Mouse (Mus musculus): Measurements from ENCODE around the gene Ell2. TPM values are rescaled to one million over a fixed set of nuclear protein-coding genes. Genes with fewer than 3 reads are reported as not detected.
"Not testable (repeated sequence)": the region's sequence is repeated elsewhere in the genome, so short reads cannot be mapped to it uniquely, and the experiment has no call there.

The Ell2 gene
- 1 to 10 TPM; 3.4 to 3.5 TPM for polyA plus RNA-seq (2017; shearing (Covaris generic))

DNA sequence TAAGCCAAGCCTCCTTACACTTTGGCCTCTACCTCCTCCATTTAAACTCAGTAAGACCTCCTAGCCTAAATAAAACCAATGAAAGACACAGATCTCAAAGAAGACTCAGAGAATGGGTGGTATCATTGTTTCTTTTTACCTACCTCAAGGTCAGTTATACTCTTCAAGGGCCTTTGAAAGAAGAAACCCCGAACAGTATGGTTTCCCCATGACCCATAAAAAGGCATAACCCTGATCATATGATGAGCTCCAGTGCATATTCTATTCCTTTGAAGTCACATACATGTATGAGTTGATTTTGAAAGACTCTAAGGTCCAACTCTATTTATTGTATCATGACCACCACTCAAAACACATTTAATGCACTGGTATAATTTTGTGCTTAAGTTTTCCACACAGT lies at the start of gene Ell2:
Gene Ell2 (plus strand): TSS at position 301 of the 400 bp plus-strand sequence.
- ATAC-seq = no peak

DNA sequence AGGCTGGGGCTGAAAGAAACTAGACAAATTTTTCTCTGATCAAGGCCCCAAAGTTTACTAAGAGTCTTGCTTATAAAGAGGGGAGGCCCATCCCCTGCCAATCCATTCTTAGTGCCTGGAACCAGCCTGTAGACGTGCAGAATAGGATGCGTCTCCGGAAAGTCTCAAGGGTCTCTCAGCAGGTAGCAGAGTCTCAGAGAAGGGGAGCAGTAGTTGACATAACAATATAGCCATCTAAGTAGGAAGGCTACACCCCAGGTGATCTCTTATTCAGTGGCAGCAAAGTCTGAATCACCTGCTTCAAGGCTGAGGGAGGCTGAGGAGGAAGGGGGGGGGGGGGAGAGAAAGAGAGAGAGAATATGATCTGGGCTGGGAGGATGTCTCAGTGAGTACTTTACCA lies 21.1 kb upstream of the Ell2 start:
- ATAC-seq = no peak

DNA sequence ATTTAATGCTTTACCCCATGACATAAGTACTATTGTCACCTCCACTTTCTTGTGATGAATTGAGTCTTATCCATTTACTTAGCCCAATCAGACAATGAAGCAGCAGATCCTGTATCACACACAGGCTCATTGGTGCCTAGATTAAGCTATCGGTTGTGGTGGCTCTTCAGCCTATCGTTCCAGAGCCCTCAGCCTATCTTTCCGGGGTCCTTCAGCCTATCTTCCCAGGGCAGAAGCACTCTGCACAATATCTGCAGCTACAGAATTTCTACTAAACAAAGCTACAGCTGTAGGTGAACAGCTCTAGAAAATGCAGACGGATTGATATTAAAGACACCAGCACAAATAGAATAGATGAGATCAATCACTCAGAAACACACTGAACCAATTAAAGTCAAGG lies 19.6 kb upstream of the Ell2 start:
- no peak for ATAC-seq

DNA sequence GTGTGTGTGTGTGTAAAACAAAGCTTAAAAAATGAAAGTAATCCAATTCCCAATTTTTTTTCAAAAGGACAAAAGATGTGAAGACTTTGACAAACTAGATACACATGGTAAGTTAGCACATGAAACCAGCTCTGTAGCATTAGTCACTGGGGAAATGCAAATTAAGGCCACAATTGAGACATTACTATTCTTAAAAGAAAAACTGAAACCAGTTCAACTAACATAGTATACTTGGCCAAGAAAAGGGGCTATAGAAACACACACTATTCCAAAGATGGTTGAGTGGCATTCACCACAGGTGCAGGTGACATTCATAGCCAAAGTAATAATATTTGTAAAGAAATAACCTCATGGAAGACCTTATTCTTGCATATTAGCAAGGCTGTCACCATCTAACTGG lies 14.9 kb upstream of the Ell2 start:
- no peak for ATAC-seq

DNA sequence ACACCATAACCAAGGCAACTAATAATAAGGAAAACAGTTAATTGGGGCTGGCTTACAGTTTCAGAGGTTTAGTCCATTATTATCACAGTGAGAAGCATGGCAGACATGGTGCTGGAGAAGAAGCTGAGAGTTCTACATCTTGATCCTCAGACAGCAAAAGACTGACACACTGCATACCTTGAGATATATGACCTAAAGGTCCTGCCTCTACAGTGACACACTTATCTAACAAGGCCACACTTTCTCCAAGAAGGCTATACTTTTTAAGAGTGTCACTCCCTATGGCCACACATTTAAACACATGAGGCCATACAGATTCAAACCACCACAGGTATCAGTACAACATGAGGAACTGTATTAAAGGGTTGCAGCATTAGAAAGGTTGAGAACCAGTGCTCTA lies 13.5 kb upstream of the Ell2 start:
- ATAC-seq = no peak

DNA sequence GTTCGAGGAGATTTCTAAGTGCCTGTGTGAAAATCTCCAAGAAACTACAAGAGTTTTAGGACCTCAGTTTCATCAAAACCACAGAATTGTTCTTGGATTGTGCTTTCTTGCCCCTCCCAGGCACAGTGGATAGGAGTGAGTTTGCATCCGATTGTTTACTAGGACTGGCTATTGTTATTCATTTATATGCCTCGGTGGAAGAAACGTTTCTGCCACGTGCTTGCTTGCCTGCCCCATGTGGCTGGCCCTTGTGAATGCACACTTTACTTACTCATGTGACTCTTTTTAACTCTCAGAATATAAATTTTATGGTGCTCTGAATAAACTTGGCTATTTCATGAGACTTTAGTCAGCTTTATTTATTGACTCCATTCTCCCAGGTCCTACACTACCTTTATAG lies 3.7 kb upstream of the Ell2 start:
- no peak for ATAC-seq

DNA sequence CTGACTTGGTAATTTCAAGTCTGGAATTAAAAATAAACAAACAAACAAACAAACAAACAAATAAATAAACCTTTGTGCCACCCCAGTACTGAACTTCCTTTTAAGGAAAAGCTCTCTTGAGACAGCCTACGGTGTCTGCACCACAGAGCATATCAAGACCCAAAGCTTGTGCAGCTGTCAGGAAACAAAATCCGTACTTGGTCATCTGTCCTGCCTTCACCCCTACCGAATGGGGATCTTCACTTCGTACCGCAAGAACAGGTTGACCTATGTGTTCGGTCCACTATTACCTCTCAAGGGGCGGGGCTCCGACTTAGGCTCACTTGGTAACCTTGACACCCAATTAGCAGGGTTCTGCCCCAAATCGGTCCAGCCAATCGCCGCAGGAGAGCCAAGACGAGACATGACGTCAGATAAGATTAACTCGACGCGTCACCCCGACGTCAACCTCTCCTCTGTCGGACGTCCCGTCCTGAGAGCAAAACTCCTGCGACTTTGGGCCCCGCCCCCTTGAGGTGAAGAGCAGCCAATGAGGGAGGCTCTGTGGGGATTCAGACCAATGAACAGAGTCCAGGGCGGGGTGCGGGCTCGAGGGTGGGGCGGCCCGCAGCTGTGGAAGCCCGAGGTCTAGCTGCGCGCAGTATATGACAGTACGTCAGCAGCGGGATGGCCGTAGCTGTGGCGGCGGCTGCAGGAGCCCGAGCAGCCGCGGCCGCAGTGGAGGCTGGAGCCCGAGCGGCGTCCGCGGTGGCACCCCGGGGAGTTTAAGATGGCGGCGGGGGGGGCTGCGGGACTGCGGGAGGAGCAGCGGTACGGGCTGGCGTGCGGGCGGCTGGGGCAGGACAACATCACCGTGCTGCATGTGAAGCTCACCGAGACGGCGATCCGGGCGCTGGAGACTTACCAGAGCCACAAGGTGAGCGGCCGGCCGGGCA lies 592 bp downstream of the Ell2 start:
- ATAC-seq = peak; percentile 91

DNA sequence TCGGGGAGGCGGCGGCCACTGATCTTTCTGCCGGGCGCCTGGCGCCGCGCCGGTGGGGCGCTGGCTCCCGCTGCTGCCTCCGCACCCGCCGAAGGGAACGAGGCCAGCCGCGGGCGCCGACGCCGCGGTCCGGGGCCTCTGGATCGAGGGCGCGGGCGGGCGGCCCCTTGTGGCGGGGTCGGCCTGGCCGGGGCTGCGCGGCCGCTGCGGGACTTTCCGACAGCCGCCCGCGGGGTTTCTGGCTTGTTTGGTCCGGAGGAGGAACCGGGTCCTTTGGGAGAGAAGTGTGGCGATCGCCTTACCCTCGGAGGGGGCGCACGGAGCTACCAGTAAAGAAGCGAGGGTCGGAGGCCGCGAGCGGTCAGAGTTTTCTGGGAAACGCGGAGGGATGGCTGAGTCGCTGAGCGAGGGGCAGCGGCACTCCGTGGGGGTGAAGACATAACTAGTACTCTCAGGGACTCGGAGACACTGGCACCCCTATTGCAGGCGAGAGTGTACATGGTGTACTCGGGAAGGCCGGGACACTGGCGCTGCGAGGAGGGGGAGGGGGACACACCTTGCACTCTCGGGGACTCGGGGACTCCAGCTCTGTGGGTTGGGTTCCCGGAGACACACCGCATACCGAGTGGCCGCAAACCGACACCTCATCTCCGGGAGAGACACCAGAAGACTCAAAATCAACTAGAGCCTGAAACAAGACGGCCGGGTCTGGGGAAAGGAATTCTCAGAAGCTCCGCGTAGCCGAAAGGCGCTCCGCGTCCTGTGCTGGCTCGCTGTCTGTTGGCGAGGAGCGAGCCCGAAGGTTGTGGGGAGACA lies 1.5 kb downstream of the Ell2 start:
- ATAC-seq = peak; percentile 16

DNA sequence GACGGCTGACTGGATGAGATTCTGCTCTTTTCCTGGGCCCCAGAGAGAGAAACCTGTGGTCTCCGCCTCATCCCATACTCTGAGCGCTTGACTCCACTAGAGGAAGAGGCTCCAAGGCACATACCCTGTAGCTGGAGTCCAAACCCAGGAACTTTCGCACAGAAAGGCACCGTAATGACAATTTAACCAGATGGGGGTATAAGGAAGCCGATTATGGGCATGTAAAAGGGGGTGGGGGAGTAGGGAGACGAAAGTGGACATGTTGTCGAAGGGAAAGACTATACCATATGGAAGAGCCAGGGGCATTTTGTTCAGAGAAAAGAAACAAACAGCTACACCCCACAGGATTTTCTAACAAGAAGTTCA lies 2.1 kb downstream of the Ell2 start:
- no peak for ATAC-seq

DNA sequence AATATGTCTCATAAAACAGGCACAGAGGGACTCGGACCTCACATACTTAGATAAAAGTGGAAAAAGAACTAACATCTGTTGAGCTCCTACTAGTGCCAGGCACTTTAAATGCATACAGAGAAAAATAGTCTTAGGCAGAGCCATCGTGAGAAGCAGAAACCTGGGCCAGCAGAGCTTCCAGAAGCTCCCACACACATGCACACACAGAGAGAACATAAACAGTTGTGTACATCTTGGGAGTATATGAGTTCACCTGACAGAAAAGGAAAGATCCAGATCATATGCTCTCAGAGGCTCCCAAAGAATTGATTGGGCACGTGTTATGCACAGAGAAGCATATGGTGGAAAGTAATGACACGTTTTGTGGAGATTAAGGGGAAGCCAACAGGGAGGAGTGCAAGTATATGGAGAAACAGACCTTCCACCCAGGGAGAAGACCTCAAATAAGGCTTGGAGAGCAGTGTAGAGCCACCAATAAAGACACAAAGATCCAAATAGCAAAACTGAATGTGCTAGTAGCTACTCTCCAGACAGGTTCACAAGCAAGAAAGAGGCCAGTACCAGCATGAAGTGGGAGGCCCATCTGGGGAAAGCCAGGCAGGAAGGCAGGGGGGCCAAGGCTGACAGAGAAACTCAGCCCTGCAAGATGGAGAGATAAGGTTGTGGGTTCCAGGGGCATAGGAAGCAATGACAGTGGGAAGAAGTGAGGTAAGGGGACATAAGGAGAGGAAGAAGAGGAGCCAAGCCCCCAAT lies 2.6 kb downstream of the Ell2 start:
- ATAC-seq = no peak

DNA sequence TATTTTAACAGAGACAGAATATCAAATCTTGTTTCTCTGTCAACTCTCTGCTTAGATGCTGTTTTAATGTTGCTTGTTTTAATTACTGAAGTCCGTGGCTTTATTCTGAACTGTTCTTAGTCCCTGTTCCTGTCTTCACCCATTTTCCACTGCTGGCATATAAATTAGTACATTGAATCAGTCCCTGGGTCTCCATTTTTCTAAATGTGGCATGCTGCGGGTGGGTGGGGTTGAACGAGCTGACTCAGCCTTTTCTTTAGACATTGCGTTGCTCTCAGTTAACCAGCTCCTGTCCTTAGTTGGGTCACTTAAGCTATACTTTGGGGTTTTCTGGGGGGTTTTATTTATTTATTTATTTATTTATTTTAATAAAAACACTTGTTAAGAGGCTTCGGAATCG lies 3.6 kb downstream of the Ell2 start:
- no peak for ATAC-seq

DNA sequence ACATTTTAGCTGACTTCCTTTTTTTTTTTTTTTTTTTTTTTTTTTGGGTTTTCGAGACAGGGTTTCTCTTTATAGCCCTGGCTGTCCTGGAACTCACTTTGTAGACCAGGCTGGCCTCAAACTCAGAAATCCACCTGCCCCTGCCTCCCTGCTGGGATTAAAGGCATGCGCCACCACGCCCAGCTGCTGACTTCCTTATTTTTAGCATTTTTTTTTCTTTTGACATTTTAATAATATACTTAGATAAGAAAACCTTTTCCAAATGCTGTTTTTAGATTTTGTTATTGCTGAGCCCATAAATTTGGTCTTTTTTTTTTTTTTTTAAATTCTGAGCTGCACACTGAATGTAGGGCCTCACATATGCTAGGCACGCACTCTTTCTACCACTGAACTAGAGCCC lies 5.0 kb downstream of the Ell2 start:
- ATAC-seq = not testable (repeated sequence)

DNA sequence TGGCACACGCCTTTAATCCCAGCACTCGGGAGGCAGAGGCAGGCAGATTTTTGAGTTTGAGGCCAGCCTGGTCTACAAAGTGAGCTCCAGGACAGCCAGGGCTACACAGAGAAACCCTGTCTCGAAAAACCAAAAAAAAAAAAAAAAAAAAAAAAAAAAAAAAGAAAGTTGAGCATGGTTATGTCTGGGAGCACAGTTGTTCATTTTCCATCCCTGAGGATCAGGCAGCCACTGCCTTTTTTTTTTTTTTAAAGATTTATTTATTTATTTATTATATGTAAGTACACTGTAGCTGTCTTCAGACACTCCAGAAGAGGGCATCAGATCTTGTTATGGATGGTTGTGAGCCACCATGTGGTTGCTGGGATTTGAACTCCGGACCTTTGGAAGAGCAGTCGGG lies 6.0 kb downstream of the Ell2 start:
- ATAC-seq = not testable (repeated sequence)

DNA sequence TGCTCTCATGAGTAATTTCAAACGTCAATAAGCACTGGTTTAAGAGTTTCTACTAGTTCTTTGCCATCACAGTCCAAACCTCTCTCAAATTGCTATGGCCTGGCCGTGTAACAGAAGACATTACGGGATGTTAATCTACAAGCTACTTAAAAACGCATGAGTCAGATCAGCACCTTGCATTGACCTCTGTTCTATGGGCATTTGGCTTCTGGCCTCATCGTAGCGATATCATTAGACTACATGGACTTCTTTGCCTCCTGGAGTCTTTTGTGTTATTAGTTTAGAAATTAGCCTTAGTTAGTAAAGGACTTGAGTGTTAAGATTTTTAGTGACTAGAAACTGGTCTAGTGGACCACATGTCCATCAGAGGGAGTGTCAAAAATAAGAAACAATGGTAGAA lies 7.8 kb downstream of the Ell2 start:
- ATAC-seq = no peak

DNA sequence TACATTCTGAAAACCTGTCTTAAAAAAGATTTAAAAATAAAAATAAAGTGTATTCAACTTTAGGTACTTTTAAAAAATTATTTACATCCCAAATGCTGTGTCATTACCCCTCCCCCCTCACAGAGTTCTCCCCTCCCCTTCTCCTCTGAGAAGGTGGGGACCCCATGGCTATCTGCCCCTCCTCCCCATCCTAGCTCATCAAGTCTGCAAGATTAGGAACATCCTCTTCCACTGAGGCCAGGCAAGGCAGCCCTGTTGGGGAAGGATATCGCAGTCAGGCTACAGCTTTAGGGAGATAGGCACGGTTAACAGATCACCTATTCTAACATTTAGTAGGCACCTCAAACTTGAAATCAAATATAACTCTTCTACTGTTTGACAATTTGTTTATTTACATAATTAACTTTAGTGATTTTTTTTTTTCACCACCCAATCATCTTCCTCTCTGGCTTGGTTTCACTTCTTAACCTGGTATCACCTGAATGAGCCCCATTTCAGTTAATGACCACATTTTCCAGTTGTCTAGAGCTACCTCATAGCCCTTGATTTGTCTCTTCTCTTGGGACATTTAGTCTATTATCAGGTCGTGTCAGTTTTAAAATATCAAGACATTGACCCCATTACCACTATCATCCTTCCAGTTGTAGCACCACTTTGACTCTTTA lies 11.2 kb downstream of the Ell2 start:
- ATAC-seq = no peak

DNA sequence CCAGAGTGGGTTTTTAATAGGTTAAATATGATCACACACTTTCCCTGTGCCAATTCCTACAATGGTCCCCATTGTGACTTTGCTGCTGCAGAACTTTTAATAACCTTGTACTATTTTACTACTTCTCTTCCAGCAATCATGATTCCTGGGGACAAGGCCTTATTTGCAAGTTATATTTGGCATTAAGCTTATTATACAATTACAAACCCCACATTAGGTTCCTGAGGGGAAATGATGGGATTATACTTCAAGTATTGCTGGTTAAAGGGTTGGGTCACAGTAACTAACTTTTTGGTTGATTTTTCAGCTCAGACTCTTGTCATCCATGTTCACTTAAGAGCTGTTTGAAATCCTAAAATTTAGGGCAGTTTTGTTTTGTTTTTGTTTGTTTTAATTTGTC lies 11.8 kb downstream of the Ell2 start:
- no peak for ATAC-seq

DNA sequence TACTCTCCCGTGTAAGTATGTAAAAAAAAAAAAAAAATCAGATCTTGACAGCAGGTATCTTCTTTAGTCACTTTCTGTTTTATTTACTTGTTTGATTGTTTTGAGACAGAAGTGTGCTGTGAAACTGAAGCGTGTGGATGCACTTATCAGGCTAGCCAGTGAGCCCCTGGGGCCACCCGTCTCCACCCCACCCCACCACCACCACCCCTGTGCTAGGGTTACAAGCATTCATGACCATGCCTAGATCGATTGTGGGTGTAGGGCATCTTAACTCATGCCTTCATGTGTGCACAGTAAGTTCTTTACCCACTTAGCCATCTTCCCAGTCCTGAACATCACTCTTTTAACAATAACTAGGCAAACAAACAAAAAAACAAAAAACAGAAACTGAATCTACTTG lies 13.1 kb downstream of the Ell2 start:
- no peak for ATAC-seq

DNA sequence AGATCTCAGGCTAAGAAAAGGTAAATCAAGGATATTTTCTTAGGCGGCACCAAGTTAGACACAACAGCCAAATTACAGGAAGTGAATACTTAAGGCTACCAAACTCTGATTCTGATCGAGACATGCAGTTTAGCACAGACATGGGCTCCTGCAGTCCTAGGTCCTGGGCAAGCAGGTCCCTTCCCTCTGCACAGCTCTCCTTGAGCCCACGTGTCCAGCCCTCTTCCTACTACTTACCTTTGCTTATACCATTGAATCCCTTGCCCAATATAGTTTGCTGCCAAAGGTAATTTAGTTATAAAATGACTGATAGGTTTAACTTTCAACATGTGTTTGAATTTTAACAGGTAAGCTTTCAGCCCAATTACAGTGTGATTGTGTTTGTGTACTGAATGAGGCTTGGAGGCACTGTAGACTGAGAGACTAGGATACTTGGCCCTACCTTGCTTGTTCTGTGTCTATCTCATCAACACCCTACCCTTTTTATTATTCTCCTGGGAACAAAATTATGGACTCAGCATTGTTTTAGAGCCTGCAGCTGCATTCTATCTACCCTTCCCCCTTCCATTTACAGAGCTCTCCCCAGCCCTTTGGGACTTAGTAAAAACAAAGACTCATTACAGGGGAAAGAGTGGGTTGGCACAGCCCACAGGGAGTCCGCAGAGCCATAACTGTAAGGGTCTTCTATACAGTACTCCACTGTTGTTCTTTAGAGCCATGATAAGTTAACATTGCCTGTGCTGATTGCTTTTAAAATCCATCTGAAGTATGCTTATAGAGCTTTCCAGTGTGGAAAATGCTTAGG lies 20.2 kb downstream of the Ell2 start:
- ATAC-seq = no peak

DNA sequence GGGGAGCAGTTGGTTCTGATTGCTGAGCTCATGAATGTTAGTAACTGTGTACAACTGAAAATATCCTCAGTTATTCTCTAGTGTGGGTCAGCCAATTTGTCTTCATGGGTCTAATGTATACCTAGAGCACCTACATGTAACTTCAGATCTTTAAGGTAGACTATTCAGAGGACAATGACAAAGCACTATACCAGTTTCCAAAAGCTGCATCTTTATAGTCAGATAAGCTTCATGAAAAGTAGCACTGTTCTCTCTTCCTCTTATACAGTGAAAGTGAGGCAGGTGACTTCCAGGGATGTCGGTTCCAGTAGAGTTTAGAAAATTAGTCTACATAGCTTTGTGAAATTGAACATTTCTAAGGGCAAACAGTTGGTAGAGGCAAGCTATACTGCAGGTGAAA lies 21.4 kb downstream of the Ell2 start:
- ATAC-seq = no peak

DNA sequence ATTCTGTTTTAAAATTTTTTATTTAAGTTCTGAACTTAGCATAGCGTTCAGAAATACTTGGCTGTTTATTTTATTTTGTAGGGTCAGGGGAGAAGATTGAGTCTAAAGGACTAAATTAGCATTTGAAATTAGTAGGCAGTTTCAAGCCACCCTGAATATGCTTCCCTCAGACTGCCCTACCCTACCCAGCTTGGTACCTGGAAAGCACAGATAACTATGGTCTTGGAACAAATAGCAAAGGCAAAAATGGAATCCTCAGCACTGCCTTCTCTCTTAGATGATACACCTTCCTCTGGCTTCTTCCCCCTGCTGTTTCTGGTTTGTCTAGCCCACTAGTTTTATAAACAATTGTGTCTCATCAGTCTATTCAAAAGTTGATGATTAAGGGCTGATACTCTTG lies 23.3 kb downstream of the Ell2 start:
- no peak for ATAC-seq

DNA sequence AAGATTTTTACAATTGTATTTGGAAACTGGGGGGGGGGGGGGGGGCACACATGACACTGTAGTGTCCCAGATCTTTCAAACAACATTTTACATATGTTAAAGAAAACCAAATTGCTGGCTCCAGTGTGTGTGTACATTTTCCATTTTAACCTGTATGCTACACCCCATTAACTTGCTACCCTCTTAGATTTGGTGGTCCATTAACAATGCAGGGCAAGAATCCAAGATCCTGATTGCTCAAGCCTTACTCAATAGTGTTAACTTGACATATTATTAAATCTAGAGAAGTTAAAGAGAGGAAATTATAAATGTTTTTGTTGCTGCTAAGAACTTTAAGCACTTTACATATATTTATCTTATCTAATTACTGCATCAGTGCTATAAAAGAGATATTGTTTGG lies 24.2 kb downstream of the Ell2 start:
- no peak for ATAC-seq

Measured in CD4-positive, CD25-positive, alpha-beta regulatory T cell, adult 4 months (primary cell).